Mouse (Mus musculus) cerebellum, adult 11 months (tissue): ENCODE results near the gene Rabep2.
A peak's percentile ranks its signal among the peaks of the same experiment; 100 is the strongest.
"Not testable (repeated sequence)": the region's sequence is repeated elsewhere in the genome, so short reads cannot be mapped to it uniquely, and the experiment has no call there.

Experiments
- DNase-seq: peaks from one replicate; pipeline ENCODE4 v3.0.0; 2022

Gene Rabep2

DNA sequence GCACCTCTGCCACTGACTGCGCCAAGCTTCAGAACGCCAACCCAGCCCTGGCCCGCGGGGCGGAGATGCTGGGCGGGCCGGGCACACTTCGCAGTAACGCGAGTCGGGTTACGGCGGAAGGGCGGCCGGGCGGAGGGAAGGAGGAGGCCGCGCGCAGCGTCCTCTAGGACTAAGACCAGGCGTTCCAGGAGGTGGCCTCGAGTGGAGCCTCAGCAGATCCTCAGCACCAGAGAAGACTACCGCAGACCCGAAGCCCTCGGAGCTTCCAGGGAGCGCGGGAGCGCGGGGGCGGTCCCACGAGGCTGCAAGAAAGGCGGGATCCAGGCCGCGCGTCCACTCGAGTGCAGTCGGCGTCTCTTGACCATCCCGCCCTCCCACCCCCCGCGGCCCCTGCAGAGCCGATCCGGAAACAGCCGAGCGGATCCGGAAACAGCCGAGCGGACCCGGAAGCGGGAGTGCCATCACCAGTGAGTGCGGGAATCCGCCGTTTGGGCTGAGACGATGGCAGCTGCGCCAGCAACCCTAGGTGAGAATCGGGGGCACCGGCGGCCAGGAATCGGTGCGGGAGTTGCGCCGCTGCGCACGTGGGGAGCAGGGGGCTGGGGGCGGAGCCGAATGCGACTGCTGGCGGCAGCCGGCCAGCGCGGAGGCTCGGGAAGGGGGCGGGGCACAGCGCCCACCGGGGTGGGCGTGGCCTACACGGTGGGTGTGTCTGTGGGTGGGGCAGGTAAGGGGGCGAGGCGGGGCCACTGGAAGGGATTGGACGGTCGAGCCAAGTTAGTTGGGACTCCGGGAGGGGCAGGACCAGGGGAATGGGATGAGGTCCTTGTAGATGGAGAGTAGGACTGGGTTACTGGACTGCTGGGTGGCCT, at the start of gene Rabep2:
Gene Rabep2 (plus strand): TSS at position 129 of the 872 bp plus-strand sequence.
- DNase-seq, result peak; percentile 97

DNA sequence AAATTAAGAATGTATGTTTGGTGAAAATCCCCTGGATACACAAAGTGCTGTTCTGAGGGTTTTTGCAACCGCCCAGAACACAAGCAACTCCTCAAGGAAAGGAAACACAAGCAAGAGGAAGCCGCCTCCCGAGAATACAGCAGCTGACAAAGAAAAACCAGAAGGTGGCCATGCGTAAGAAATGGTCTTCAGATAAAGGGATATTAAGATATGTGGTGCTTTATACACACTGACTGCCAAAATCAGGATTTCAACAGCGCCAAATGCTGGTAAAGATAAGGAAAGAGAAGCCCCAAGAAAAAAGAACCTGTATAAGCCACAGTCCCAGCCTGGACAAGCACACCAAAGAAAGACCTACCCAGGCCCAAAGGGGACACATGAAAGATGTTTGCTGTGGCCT, 45.0 kb upstream of the Rabep2 start:
- no peak for DNase-seq

DNA sequence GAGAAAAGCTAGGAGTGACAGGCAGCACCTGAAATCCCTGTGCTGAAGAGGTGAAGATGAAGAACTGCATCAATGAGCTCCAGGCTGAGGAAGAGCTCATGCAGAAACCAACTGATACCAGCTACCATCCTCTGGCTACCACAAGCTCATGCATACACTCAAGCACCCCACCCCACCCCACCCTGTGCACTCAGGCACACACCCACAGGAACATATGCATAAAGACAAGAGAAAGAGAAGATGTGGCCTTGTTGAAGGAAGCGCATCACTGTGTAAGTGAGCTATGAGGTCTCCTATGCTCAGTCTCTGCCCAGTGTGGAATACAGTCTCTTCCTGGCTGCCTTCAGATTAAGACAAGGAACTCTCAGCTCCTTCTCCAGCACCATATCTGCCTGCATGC, 40.4 kb upstream of the Rabep2 start:
- no peak for DNase-seq

DNA sequence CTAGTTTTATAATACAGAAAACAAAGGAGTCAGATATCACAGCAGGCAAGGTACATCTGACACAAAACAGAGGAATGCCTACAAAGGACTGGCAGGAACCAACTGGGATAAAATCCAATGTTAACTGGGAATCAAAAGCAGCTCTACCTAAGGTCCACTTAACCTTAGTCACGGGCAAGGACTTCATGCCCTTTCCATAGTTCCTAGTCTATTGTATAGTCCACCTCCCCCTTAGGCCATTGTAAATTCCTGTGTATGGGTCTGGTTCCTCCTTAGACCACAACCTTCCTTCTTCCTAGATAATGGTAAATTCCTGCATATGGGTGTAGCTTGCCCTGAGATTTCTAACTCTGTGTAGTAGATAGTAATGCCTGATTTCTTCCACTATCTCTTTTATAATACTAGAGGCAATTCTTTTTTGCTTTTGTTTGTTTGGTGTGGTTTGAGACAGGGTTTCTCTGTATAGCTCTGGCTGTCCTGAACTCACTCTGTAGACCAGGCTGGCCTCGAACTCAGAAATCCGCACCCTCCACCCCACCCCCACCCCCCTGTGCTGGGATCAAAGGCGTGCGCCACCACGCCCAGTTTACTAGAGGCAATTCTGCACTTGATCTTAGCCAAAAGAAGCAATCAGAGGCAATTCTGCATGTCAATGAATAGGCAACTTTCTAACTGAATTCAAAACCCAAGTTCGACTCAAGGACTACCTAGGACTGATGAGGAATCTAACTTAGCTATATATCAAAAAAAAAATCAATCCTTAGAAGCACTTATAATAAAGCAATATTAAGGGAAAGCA, 36.3 kb upstream of the Rabep2 start:
- DNase-seq, result not testable (repeated sequence)

DNA sequence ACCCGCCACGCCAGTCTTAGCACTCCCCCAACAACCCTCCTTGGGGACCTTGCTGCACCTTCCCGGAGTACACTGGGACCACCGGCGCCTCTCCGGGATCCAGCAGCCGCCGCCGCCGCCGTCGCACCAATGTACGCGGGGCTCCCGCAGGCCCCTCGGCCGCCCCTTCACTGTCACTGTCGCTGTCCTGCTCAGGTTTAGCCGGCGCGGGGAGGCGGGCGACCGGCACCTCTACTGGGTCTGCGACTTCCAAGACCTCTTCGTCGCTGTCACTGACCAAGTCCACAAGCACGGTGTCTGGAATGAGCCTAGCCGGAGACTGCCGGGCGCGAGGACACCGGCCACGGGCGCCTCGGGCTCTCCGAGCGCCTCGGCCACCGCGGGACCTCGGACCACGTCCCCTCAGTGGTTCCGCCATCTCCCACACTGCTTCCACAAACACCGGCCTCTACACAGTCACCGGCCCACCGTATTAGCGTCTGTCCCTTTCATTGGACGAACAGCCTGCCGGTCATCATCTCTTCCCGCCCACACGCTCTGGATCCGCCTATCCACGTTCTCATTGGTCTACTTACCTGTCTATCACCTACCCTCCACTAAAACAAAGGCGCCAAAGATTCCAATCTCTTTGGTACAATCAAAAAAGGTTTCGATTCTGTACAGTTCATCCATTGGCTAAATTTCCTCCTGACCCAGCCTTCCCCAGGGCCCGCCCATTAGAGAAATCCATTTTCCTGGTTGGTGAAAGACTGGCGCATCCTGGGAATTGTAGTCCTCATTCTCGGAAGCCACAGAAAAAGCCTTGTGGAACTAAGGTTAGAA, 32.0 kb upstream of the Rabep2 start, which contains the start of gene Nfatc2ip:
Gene Nfatc2ip (minus strand): TSS at position 440 of the 822 bp plus-strand sequence.
- peak; percentile 97 for DNase-seq

DNA sequence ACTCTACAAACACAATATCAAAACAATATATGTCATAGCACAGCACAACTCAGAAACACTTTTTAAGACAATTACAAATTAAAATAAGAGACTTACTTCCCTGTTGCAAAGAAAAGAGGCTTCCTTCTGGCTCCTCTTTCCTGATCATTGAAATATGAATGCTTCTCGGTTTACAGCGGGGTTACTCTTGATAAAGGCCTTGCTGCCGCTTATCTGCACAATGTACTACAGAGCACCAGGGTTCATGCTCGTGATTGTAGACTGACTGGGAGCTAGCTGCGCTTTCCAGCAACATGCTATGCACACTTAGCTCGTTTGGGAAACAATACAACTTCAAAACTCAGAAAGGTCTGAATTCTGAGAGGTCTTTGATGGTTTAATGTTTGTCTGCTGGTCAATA, 31.3 kb upstream of the Rabep2 start:
- no peak for DNase-seq

DNA sequence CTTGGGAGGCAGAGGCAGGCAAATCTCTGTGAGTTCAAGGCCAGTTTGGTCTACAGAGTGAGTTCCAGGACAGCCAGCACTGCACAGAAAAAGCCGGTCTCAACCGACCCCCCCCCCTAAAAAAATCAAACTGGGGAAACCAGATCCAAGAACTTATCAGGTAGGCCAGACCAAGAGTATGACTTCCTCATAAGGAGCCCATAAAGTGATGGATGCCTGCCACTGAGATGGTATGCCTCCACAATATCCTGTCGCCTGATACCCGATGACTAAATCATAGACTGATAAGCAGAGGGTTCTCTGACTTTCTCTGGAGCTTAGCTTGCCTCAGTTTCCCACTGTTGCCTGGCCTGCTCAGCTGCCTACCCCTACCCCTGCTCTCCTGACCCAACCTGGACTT, 30.7 kb upstream of the Rabep2 start:
- no peak for DNase-seq

DNA sequence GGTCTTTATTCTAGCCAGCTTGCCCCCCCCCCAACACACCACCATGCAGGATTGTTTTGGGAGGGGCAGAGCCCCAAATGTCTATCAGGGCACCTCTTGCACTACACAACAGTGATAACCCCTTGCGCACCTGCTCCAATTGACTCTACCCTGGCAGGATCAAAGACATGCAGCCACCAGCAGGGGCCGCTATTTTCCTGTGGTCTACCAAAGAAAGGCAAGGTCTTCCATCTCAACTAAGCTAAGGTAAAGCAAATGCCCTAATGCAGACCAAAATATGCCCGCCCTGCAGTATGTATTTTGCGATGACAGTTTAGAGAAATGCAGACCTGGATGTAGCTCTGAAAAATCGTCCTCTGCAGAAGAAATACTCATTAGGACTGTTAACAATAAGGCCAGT, 29.0 kb upstream of the Rabep2 start:
- peak; percentile 72 for DNase-seq

DNA sequence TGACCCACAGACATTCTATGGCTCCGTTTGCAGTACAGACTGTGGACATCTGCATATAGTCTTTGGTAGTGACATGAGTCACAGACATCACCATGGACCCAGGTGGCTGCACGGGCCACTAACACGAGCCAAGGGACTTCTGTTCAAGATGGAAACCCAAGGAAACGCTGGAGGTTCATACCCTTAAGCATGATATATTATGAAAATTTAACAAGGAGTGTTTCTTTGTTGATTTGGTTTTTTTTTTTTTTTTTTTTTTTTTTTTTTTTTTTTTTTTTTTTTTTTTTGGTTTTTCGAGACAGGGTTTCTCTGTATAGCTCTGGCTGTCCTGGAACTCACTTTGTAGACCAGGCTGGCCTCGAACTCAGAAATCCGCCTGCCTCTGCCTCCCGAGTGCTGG, 26.0 kb upstream of the Rabep2 start:
- DNase-seq, result not testable (repeated sequence)

DNA sequence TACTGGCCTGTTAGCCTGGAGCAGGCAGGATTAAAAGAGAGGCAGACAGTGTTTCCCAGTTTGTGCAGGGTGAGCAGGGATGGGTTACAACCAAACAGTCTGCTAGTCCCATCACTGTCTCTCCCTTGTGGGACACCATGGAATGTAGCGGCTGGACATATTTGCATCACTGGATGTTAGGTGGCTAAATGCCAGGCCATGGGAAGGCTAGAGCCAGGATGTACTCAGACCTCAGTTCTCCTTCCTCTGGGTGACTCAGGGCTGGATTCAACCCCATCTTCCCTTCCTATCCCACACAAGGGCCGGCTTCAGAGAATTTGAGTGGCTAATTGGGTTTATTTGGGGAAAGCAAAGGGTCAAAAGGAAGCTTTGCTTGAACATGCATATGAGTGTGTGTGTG, 19.9 kb upstream of the Rabep2 start:
- DNase-seq, result no peak

DNA sequence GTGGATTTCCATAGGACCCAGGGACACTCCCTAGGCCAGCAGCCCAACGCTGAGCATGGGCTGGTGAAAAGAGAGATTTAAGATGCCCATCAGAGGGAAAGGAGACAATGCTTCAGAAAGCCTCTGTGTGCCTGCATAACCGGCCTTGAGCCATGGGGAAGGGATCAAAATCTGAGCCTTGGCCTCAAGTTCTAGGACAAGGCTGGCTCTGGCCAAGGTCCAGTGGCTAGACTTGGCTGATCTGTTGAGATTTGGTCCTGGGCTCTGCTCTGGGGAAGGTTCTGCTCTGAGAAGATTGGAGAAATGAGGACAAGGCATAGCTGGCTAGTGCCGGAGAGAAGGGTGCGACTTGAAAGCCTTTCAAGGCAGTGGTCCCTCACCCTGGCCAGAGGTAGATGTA, 17.5 kb upstream of the Rabep2 start:
- no peak for DNase-seq

DNA sequence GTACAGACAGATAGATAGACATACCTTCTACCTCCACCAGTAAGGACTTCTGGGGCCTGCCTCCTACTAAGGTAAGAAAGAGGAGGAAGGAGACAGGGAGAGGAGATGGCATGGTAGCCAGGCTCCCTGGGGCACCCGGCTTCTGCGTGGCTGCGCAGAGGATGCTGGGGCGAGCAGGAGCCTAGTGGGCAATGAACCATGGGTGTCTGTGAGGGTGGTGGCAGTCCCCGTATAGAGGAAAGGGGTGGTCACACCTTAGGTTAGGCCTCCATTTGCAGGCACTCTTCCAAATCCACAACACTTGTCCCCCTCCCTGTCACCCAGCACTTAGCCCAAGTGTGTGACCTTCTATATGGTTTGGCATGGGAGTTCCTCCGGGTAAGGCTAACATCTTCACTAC, 13.8 kb upstream of the Rabep2 start, which contains the start of gene Cd19:
Gene Cd19 (minus strand): TSS at position 165 of the 400 bp plus-strand sequence.
- no peak for DNase-seq

DNA sequence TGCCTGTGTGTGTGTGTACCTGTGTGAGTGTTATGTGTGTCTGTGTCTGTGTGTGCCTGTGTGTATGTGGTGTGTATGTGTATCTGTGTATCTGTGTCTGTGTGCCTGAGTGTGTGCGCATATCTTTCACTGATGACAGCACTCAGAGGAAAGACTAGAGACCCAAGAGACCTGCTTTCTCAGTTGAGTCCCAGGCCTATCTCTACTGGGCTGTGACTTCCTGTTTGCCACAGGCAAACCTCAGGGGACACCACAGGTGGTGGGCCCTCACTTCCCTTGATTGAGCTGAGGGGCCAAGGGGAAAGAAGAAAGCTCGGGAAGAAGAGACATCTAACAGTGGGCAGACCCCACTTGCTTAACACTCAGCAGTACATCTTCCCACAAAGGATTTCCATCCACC, 11.9 kb upstream of the Rabep2 start:
- DNase-seq, result no peak

DNA sequence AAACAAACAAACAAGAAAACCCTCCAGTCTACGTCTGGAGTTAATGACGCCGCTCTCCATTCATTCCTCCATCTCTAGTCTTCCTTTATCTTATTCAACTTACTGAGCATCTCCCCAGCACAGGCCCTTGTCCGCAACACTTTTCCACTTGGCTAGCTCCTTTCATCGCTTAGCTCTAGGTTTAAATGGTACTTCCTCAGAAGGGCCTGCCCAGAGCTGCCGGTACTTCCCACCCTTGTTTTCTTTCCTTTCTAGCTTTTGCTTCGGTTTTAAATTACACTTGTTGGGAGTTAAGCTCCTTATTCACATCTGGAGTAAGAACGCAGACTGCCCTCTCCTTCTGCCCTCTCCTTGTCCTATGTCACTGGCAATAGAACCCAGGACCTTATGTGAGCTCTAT, 11.5 kb upstream of the Rabep2 start:
- DNase-seq, result no peak

DNA sequence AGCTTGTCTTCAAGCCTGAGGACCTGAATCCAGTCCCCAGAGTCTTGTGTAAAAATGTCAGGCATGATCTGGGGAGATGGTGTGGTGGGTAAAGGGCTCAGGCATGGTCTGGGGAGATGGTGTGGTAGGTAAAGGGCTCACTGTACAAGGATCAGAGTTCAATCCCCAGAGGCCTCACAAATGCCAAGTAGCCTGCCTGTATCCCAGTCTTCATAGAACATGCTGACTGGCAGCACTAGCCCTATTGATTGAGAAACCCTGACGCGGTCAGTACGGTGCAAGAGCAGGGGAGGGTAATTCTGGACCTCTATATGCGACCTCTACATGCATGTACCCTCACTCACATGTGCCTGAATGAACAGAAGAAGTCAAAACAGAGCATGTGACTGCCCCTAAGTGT, 11.0 kb upstream of the Rabep2 start:
- DNase-seq, result no peak

DNA sequence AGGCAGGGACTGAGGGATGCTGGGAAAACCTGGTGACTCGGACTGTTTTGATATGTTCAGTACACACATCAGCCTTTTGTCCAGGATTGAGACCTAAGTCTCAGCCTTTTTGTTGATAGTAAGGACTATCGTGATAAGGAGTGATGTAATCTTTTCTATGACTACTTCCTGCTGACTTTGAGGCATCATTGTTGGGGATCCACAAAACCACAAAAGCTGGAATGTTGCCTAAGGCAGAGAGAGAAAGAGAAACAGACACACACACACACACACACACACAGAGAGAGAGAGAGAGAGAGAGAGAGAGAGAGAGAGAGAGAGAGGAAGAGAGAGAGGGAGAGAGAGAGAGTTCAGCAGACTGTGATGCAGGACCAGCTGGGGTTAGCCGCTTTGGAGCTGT, 10.1 kb upstream of the Rabep2 start:
- DNase-seq, result no peak

DNA sequence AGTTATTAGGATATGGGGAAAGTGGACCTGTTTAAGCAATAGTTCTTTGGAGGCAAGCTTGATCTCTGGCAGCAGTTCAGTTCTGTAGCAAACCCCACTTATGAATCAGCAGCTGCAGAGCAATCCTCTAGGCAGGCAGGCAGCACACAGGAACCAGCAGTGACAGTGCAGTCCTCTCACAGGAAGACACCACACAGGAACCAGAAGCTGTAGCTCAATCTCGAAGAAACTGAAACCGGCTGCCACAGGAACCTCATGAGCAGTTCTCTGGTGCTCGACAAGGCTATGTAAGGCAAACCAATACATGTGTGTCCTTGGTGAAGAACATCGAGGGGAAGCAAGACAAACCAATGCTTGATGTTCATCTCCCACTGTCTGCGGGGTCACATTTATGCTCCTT, 6.8 kb upstream of the Rabep2 start:
- DNase-seq, result no peak

DNA sequence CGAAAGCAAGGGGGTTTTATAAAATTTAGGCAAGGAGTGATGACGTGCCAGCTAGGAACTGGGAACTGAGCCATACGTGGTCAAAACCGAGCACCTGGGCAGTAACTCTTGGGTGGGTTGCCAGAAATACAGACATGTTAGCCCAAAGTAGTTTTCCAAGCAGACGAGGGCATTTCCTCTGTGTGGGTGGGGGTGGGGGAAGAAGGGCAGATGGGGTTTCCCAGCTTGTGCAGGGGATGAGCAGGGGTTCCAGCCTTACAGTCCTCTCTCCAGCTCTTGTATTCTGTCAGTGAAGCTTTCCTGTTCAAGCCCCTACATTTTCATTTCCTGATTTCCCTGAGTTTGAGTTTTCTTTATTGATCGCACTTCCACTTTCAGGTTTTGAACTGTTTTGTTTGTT, 4.4 kb upstream of the Rabep2 start:
- no peak for DNase-seq

DNA sequence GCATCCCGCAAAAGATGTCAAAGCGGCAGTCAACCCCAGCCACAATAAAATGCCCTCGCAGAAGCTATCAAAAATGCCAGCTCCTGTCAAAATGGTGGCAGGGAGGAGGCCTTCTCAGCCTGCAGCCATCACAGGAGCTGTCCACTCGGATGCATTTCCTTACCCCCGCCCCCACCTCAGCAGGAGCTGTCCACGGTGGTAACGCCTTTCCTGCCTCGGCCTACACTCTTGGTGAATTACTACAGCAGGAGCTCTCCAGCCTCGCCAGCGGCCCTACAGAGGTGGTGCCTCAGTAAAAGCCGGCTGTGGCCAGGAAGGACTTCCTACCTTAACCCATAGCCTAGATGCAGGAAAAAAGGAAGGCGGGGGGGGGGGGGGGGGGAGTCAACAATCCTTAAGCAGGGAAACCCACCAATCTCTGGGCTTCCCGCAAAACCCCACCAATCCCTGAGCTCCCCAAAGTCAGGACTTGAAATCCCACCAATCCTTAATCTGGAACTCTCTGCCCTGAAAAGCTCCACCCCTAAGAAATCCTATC, 1.2 kb upstream of the Rabep2 start:
- peak; percentile 20 for DNase-seq

DNA sequence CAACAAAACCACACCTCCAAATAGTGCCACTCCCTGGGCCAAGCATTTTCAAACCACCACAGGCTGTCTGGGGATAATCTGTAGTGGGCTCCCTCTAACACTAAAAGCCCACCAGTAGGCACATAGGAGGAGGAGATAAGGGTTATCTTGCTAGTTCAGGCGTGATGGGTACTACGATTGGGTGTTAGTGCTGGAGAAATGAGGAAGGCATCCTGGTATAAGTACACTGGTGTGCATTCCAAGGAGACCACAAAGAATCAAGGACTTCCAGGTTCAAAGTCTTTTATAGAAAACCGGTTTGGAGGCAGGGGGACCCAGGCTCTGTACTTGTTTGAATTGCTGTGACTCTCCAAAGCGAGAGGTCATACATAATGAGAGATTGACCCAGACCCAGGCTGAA, 405 bp upstream of the Rabep2 start:
- DNase-seq, result no peak

DNA sequence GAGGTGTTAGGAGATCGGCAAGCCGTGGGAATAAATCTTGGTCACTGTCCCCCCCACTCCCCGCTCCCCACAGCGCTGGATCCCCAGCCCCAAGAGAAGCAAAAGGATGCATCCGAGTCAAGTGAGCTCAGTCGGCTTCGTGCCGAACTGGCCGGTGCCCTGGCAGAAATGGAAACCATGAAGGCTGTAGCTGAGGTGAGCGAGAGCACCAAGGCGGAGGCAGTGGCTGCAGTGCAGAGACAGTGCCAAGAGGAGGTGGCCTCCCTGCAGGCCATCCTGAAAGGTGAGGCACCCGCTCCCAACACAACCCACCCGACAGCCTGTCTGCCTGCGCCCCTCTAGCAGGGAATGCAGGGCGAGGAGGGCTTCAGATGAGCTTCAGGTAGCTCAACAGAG, 942 bp downstream of the Rabep2 start:
- no peak for DNase-seq

DNA sequence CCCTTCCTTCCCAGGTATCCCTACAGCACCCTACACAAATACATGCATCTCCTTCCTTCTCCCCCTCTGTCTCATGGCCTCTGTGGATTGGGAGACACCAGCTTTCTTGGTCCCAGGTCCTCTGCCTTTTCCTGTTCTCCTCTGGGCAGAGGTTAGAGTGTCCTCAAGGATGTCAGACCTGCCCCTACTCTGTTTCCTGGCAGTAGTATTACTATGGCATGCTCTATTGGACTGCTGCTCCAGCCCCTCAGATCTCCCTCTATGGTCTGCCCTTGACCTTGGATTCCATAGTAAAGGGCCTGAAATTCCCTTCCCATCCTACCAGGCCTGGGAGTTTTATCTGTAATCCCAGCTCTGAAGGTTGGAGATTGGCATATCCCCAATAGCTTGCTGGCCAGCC, 1.6 kb downstream of the Rabep2 start:
- no peak for DNase-seq

DNA sequence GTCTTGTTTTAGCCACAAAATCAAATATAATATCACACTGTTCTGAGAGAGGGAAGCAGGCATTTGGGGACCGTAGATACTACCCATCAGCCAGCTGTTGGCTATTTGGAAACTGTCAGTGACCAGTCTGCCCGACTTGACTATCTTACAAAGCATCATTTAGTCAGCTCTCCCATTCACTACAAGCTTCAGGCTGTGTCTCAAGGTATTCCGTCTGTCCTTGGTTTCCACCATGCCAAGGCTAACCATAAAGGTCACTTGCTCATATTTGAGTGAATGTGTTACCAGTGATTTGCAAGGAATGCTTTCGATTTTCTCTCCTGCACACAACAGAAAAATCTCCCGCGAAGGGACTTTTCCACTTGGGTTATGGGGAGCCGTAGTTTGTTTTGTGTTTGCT, 6.2 kb downstream of the Rabep2 start:
- DNase-seq, result no peak
